Mouse (Mus musculus): ENCODE results near the gene Pmepa1. TPM values are rescaled to one million over a fixed set of nuclear protein-coding genes. Genes with fewer than 3 reads are reported as not detected.

Pmepa1 gene
- polyA plus RNA-seq, 1 experiment from 2014 or later = 4.3 TPM

DNA sequence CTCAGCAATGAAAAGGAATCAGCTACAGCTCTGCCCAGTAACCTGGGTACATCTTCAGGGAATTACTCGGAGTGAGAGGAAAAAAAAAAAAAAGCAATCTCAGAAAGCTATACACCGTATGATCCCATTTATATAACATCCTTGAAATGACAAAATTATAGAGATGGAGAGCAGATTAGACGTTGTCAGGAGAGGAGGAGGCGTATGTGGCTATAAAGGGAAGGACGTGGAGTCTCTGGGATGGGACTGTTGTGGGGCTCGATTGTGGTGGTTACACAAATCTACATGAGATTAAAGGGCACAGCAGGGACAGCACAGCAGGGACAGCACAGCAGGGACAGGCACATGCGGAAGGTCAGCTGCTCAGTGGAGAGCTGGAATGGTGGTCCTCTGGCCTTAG, 27.5 kb downstream of the Pmepa1 start:
- H3K27ac ChIP-seq (ENCODE audit: low read length) = no peak overlapping the region; the same call in 1 of the 2 replicates
- H3K4me3 ChIP-seq (ENCODE audit: low read length) = no peak overlapping the region
- H3K4me1 ChIP-seq (ENCODE audit: insufficient read depth, low read length) = peaks cover 82% of the 10 kb centered on the region
- H3K9ac ChIP-seq (replicated peaks; ENCODE audit: low read length) = no peak overlapping the region
- WGBS = 78% methylated on average over 7 of the region's 7 CpGs
- no peaks in the 10 kb centered on the region for H3K9me3 ChIP-seq (ENCODE audit: low read length)
- H3K27me3 ChIP-seq (ENCODE audit: insufficient read depth, low read length) = no peaks in the 10 kb centered on the region
- ATAC-seq (ENCODE audit: low FRiP score, low TSS enrichment) = no peak
- no peak overlapping the region for H3K4me2 ChIP-seq (replicated peaks; ENCODE audit: low read depth, low read length)
- H3K36me3 ChIP-seq (ENCODE audit: insufficient read depth, low read length) = no peaks in the 10 kb centered on the region

- H3K4me1 ChIP-seq (ENCODE audit: insufficient read depth, low read length) = peaks cover 81% of the 10 kb centered on the region
- no peak for ATAC-seq (ENCODE audit: low FRiP score, low TSS enrichment)
- 9% methylated on average over 2 of the region's 2 CpGs for WGBS
- no peak overlapping the region for H3K4me2 ChIP-seq (replicated peaks; ENCODE audit: low read depth, low read length)
- H3K27me3 ChIP-seq (ENCODE audit: insufficient read depth, low read length) = no peaks in the 10 kb centered on the region
- H3K9me3 ChIP-seq (ENCODE audit: low read length) = no peaks in the 10 kb centered on the region
- no peak overlapping the region for H3K9ac ChIP-seq (replicated peaks; ENCODE audit: low read length)
- H3K36me3 ChIP-seq (ENCODE audit: insufficient read depth, low read length) = no peaks in the 10 kb centered on the region
- H3K4me3 ChIP-seq (ENCODE audit: low read length) = no peak overlapping the region
- H3K27ac ChIP-seq (ENCODE audit: low read length) = peak overlapping the region; percentile 74
Measured at GRCm38 (mm10) chr2:173247911-173248310, 28.4 kb downstream of the Pmepa1 start.

GRCm38 (mm10) chr2:173247197-173247596, 29.1 kb downstream of the Pmepa1 start:
- no peaks in the 10 kb centered on the region for H3K27me3 ChIP-seq (ENCODE audit: insufficient read depth, low read length)
- no peak overlapping the region; the same call in 1 of the 2 replicates for H3K9ac ChIP-seq (replicated peaks; ENCODE audit: low read length)
- no peak for ATAC-seq (ENCODE audit: low FRiP score, low TSS enrichment)
- no peaks in the 10 kb centered on the region for H3K9me3 ChIP-seq (ENCODE audit: low read length)
- peaks cover 80% of the 10 kb centered on the region for H3K4me1 ChIP-seq (ENCODE audit: insufficient read depth, low read length)
- H3K27ac ChIP-seq (ENCODE audit: low read length) = peak overlapping the region; percentile 74
- whole genome bisulfite sequencing = 47% methylated on average over 2 of the region's 2 CpGs
- H3K4me2 ChIP-seq (replicated peaks; ENCODE audit: low read depth, low read length) = no peak overlapping the region
- no peaks in the 10 kb centered on the region for H3K36me3 ChIP-seq (ENCODE audit: insufficient read depth, low read length)
- no peak overlapping the region for H3K4me3 ChIP-seq (ENCODE audit: low read length)

DNA sequence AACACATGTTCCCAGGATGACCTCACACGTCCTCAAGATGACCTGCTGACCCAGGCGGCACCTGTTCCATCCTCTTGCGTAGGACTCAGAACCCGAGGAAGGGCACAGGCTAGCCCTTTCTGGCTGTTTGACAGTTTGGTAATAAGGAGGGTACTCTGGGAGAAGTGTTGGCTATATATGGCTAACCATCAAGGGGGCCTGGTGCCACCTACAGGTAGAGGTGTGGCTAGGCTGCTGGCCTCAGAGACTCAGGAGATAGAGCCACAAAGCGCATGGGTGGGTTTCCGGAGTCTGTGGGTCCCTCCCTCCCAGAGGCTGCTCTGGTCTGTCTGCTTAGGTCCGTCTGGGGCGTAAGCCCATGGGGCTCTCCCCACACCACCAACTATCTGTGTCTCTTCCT, 29.6 kb downstream of the Pmepa1 start:
- no peak for ATAC-seq (ENCODE audit: low FRiP score, low TSS enrichment)
- H3K27ac ChIP-seq (ENCODE audit: low read length) = peak overlapping the region; percentile 74
- WGBS = 68% methylated on average over 8 of the region's 8 CpGs

DNA sequence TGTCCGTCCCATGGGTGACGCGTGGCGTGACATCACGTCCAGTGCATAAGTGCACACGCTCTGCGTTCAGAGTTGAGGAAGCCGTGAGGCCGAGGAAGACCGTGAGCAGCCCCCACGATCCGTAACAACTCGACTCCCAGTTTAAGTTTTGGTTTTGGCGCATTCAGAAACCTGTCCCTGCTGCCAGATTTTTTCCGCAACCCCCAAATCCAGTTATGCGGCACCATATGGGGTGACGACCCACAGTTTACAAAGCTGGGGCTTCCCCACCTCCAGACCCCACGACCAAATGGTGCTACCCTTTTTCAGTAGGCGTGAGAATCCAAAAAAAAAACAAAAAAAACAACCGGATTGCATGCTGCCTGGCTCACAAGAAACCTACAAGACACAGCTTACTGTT, 31.1 kb downstream of the Pmepa1 start:
- no peaks in the 10 kb centered on the region for H3K36me3 ChIP-seq (ENCODE audit: insufficient read depth, low read length)
- ATAC-seq (ENCODE audit: low FRiP score, low TSS enrichment) = no peak
- H3K27me3 ChIP-seq (ENCODE audit: insufficient read depth, low read length) = no peaks in the 10 kb centered on the region
- H3K4me3 ChIP-seq (ENCODE audit: low read length) = no peak overlapping the region
- H3K27ac ChIP-seq (ENCODE audit: low read length) = no peak overlapping the region
- H3K9me3 ChIP-seq (ENCODE audit: low read length) = no peaks in the 10 kb centered on the region
- no peak overlapping the region for H3K4me2 ChIP-seq (replicated peaks; ENCODE audit: low read depth, low read length)
- no peak overlapping the region for H3K9ac ChIP-seq (replicated peaks; ENCODE audit: low read length)
- WGBS = 86% methylated on average over 20 of the region's 20 CpGs
- H3K4me1 ChIP-seq (ENCODE audit: insufficient read depth, low read length) = peaks cover 65% of the 10 kb centered on the region

More for the DNA sequence above, 29.6 kb downstream of the Pmepa1 start:
- H3K36me3 ChIP-seq (ENCODE audit: insufficient read depth, low read length) = no peaks in the 10 kb centered on the region
- no peak overlapping the region for H3K4me3 ChIP-seq (ENCODE audit: low read length)
- no peak overlapping the region for H3K4me2 ChIP-seq (replicated peaks; ENCODE audit: low read depth, low read length)
- peaks cover 75% of the 10 kb centered on the region for H3K4me1 ChIP-seq (ENCODE audit: insufficient read depth, low read length)
- H3K9ac ChIP-seq (replicated peaks; ENCODE audit: low read length) = no peak overlapping the region
- H3K27me3 ChIP-seq (ENCODE audit: insufficient read depth, low read length) = no peaks in the 10 kb centered on the region
- H3K9me3 ChIP-seq (ENCODE audit: low read length) = no peaks in the 10 kb centered on the region

DNA sequence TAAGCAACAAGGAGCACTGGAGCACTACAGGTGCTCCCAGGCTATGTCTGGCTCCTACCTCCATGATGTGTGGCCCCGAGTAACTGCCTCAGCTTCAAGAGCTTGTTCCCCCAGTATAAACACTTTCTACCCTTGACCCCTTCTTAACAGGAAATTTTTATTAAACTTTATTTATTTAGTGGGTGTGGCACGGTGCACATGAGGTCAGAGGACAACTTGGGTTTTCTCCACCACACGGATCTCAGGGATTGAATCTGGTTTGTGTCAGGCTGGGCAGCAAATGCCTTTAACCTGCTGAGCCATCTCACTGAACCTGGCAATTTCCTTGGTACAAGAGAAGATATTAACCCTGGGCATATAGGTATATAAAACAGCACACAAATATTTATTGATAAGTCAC, 32.2 kb downstream of the Pmepa1 start:
- H3K27ac ChIP-seq (ENCODE audit: low read length) = no peak overlapping the region
- H3K4me2 ChIP-seq (replicated peaks; ENCODE audit: low read depth, low read length) = no peak overlapping the region
- no peaks in the 10 kb centered on the region for H3K9me3 ChIP-seq (ENCODE audit: low read length)
- H3K9ac ChIP-seq (replicated peaks; ENCODE audit: low read length) = no peak overlapping the region
- H3K4me1 ChIP-seq (ENCODE audit: insufficient read depth, low read length) = peaks cover 54% of the 10 kb centered on the region
- H3K4me3 ChIP-seq (ENCODE audit: low read length) = no peak overlapping the region
- ATAC-seq (ENCODE audit: low FRiP score, low TSS enrichment) = no peak
- no peaks in the 10 kb centered on the region for H3K27me3 ChIP-seq (ENCODE audit: insufficient read depth, low read length)
- 57% methylated on average over 3 of the region's 3 CpGs for WGBS
- H3K36me3 ChIP-seq (ENCODE audit: insufficient read depth, low read length) = no peaks in the 10 kb centered on the region

DNA sequence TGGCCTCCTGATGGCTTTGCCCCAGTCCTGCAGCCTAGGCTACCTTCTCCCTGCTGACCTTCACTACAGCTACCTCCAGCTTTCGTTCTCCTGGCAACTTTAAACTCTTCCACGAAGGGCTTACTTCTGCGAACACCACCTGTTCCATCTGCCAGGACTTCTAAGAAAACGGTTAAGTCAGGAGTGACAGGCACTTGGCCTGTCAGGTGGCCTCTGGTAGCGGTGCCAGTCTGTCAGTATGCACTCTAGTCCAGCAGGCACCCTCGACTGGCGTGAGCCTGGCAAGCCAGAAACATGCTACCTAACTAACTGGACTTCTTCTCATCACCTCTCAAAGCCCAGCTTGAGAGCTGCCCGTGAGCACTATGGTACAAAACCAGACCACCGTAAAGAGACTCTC, 32.7 kb downstream of the Pmepa1 start:
- Histone ChIP-seq H3K36me3 (ENCODE audit: insufficient read depth, low read length) (no peaks in the 10 kb centered on the region), H3K27me3 (ENCODE audit: insufficient read depth, low read length) (no peaks in the 10 kb centered on the region), H3K4me1 (ENCODE audit: insufficient read depth, low read length) (peaks cover 56% of the 10 kb centered on the region), H3K27ac (ENCODE audit: low read length) (no peak overlapping the region), H3K4me2 (replicated peaks; ENCODE audit: low read depth, low read length) (no peak overlapping the region), H3K9me3 (ENCODE audit: low read length) (no peaks in the 10 kb centered on the region), H3K4me3 (ENCODE audit: low read length) (no peak overlapping the region), H3K9ac (replicated peaks; ENCODE audit: low read length) (no peak overlapping the region)
- ATAC-seq (ENCODE audit: low FRiP score, low TSS enrichment) = no peak
- 66% methylated on average over 9 of the region's 9 CpGs for WGBS

GRCm38 (mm10) chr2:173242874-173243273, 33.5 kb downstream of the Pmepa1 start:
- Histone ChIP-seq H3K4me2 (replicated peaks; ENCODE audit: low read depth, low read length) (no peak overlapping the region), H3K27ac (ENCODE audit: low read length) (no peak overlapping the region), H3K27me3 (ENCODE audit: insufficient read depth, low read length) (no peaks in the 10 kb centered on the region), H3K4me1 (ENCODE audit: insufficient read depth, low read length) (peaks cover 57% of the 10 kb centered on the region), H3K9ac (replicated peaks; ENCODE audit: low read length) (no peak overlapping the region), H3K4me3 (ENCODE audit: low read length) (no peak overlapping the region), H3K36me3 (ENCODE audit: insufficient read depth, low read length) (no peaks in the 10 kb centered on the region), H3K9me3 (ENCODE audit: low read length) (no peaks in the 10 kb centered on the region)
- WGBS = 38% methylated on average over 12 of the region's 12 CpGs
- peak; percentile 14; the same call in 1 of the 2 replicates for ATAC-seq (ENCODE audit: low FRiP score, low TSS enrichment)

- ATAC-seq (ENCODE audit: low FRiP score, low TSS enrichment) = no peak
- H3K27ac ChIP-seq (ENCODE audit: low read length) = no peak overlapping the region
- no peaks in the 10 kb centered on the region for H3K9me3 ChIP-seq (ENCODE audit: low read length)
- no peak overlapping the region for H3K9ac ChIP-seq (replicated peaks; ENCODE audit: low read length)
- H3K27me3 ChIP-seq (ENCODE audit: insufficient read depth, low read length) = no peaks in the 10 kb centered on the region
- peaks cover 56% of the 10 kb centered on the region for H3K4me1 ChIP-seq (ENCODE audit: insufficient read depth, low read length)
- no peak overlapping the region for H3K4me2 ChIP-seq (replicated peaks; ENCODE audit: low read depth, low read length)
- H3K36me3 ChIP-seq (ENCODE audit: insufficient read depth, low read length) = no peaks in the 10 kb centered on the region
- 50% methylated on average over 9 of the region's 9 CpGs for WGBS
- no peak overlapping the region for H3K4me3 ChIP-seq (ENCODE audit: low read length)
Measured at GRCm38 (mm10) chr2:173240738-173241137, 35.6 kb downstream of the Pmepa1 start.

DNA sequence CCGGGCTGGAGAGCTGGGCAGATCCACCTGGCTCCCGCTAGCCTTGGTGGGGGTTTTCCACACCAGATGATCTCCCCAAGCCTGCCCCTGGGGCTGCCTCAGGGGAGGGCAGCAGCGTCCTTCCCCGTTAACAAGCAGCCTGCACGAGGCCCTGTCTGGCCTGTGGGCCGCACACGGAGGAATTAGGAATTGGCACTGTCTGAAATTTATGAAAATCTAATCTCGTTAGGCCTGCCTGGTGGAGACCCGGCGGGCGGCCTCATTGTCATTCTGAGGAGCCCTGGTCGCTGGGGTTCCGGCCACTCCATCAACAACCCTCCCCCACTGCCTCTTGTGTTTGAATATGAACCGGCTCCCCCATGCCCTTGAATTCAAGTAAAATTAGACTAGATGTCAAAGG, 37.8 kb downstream of the Pmepa1 start:
- WGBS = 29% methylated on average over 14 of the region's 14 CpGs

More for the DNA sequence above, 37.8 kb downstream of the Pmepa1 start:
- no peak overlapping the region for H3K4me2 ChIP-seq (replicated peaks; ENCODE audit: low read depth, low read length)
- peaks cover 68% of the 10 kb centered on the region for H3K4me1 ChIP-seq (ENCODE audit: insufficient read depth, low read length)
- H3K9ac ChIP-seq (replicated peaks; ENCODE audit: low read length) = peak overlapping the region; percentile 44
- no peaks in the 10 kb centered on the region for H3K27me3 ChIP-seq (ENCODE audit: insufficient read depth, low read length)
- no peak overlapping the region for H3K27ac ChIP-seq (ENCODE audit: low read length)
- H3K36me3 ChIP-seq (ENCODE audit: insufficient read depth, low read length) = no peaks in the 10 kb centered on the region
- H3K4me3 ChIP-seq (ENCODE audit: low read length) = no peak overlapping the region
- ATAC-seq (ENCODE audit: low FRiP score, low TSS enrichment) = no peak
- H3K9me3 ChIP-seq (ENCODE audit: low read length) = no peaks in the 10 kb centered on the region
